Mouse (Mus musculus): ENCODE measurements at regions not wholly inside any gene's neighbourhood (a gene's known extent, or its start where the extent isn't known, plus 50 kb on each side); places are given as distances from the start of the nearest gene placed in this dataset.

- Histone ChIP-seq H3K4me3 (no peak overlapping the region), H3K9ac (no peak overlapping the region), H3K27ac (no peak overlapping the region), H3K4me2 (replicated peaks) (no peak overlapping the region), H3K36me3 (no peaks in the 10 kb centered on the region), H3K9me3 (no peaks in the 10 kb centered on the region), H3K4me1 (0 out of 2 replicates have a peak, but pooled peaks cover 3% of the 10 kb centered on the region), H3K27me3 (replicated peaks) (no peaks in the 10 kb centered on the region)
- 59% methylated on average over 8 of the region's 8 CpGs for WGBS
- no peak for ATAC-seq (ENCODE audit: low FRiP score, low read depth)
Observed at GRCm38 (mm10) chr5:119530009-119530408, 140.5 kb upstream of the Tbx3 start.

- no peaks in the 10 kb centered on the region for H3K36me3 ChIP-seq
- no peaks in the 10 kb centered on the region for H3K27me3 ChIP-seq (replicated peaks)
- no peak overlapping the region for H3K9ac ChIP-seq
- H3K27ac ChIP-seq = no peak overlapping the region
- H3K4me2 ChIP-seq (replicated peaks) = no peak overlapping the region
- WGBS = 50% methylated on average over 5 of the region's 5 CpGs
- H3K9me3 ChIP-seq = no peaks in the 10 kb centered on the region
- H3K4me1 ChIP-seq = 0 out of 2 replicates have a peak, but pooled peaks cover 2% of the 10 kb centered on the region
- no peak overlapping the region for H3K4me3 ChIP-seq
- ATAC-seq (ENCODE audit: low FRiP score, low read depth) = no peak
Observed at GRCm38 (mm10) chr5:119534946-119535345, 135.5 kb upstream of the Tbx3 start.

- no peaks in the 10 kb centered on the region for H3K27me3 ChIP-seq (replicated peaks)
- H3K4me1 ChIP-seq = no peaks in the 10 kb centered on the region
- no peaks in the 10 kb centered on the region for H3K9me3 ChIP-seq
- no peak for ATAC-seq (ENCODE audit: low FRiP score, low read depth)
- H3K9ac ChIP-seq = no peak overlapping the region
- H3K4me2 ChIP-seq (replicated peaks) = no peak overlapping the region
- WGBS = 90% methylated on average over 11 of the region's 11 CpGs
- H3K4me3 ChIP-seq = no peak overlapping the region
- H3K27ac ChIP-seq = no peak overlapping the region
- H3K36me3 ChIP-seq = no peaks in the 10 kb centered on the region
Observed at GRCm38 (mm10) chr5:119542836-119543235, 127.6 kb upstream of the Tbx3 start.

GRCm38 (mm10) chr5:119543716-119544115, 126.8 kb upstream of the Tbx3 start:
- Histone ChIP-seq H3K9ac (no peak overlapping the region), H3K9me3 (no peaks in the 10 kb centered on the region), H3K4me3 (no peak overlapping the region), H3K27ac (no peak overlapping the region), H3K4me1 (no peaks in the 10 kb centered on the region), H3K27me3 (replicated peaks) (no peaks in the 10 kb centered on the region), H3K4me2 (replicated peaks) (no peak overlapping the region), H3K36me3 (no peaks in the 10 kb centered on the region)
- no peak for ATAC-seq (ENCODE audit: low FRiP score, low read depth)
- 86% methylated on average over 6 of the region's 6 CpGs for WGBS

- no peak for ATAC-seq (ENCODE audit: low FRiP score, low read depth)
- H3K27me3 ChIP-seq (replicated peaks) = no peaks in the 10 kb centered on the region
- H3K4me1 ChIP-seq = no peaks in the 10 kb centered on the region
- H3K9ac ChIP-seq = no peak overlapping the region
- WGBS = 70% methylated on average over 11 of the region's 11 CpGs
- H3K27ac ChIP-seq = no peak overlapping the region
- H3K9me3 ChIP-seq = no peaks in the 10 kb centered on the region
- no peak overlapping the region for H3K4me3 ChIP-seq
- H3K4me2 ChIP-seq (replicated peaks) = no peak overlapping the region
- no peaks in the 10 kb centered on the region for H3K36me3 ChIP-seq
Observed at GRCm38 (mm10) chr5:119544681-119545080, 125.8 kb upstream of the Tbx3 start.

GRCm38 (mm10) chr5:119547070-119547469, 123.4 kb upstream of the Tbx3 start:
- H3K4me1 ChIP-seq = no peaks in the 10 kb centered on the region
- H3K27me3 ChIP-seq (replicated peaks) = no peaks in the 10 kb centered on the region
- whole genome bisulfite sequencing = 68% methylated on average over 19 of the region's 19 CpGs
- H3K36me3 ChIP-seq = no peaks in the 10 kb centered on the region
- no peak overlapping the region for H3K4me3 ChIP-seq
- H3K9me3 ChIP-seq = peaks cover 5% of the 10 kb centered on the region; the same call in 1 of the 2 replicates
- ATAC-seq (ENCODE audit: low FRiP score, low read depth) = no peak
- no peak overlapping the region for H3K27ac ChIP-seq
- H3K9ac ChIP-seq = no peak overlapping the region
- no peak overlapping the region for H3K4me2 ChIP-seq (replicated peaks)

- H3K9ac ChIP-seq = no peak overlapping the region
- no peaks in the 10 kb centered on the region for H3K36me3 ChIP-seq
- H3K4me1 ChIP-seq = peaks cover 6% of the 10 kb centered on the region; the same call in 1 of the 2 replicates
- H3K9me3 ChIP-seq = peaks cover 8% of the 10 kb centered on the region; the same call in 1 of the 2 replicates
- no peaks in the 10 kb centered on the region for H3K27me3 ChIP-seq (replicated peaks)
- 36% methylated on average over 6 of the region's 6 CpGs for WGBS
- no peak for ATAC-seq (ENCODE audit: low FRiP score, low read depth)
- no peak overlapping the region for H3K4me3 ChIP-seq
- H3K4me2 ChIP-seq (replicated peaks) = no peak overlapping the region
- H3K27ac ChIP-seq = no peak overlapping the region
Observed at GRCm38 (mm10) chr5:119550916-119551315, 119.6 kb upstream of the Tbx3 start.

GRCm38 (mm10) chr5:119553469-119553868, 117.0 kb upstream of the Tbx3 start:
- peaks cover 6% of the 10 kb centered on the region; the same call in 1 of the 2 replicates for H3K4me1 ChIP-seq
- WGBS = 28% methylated on average over 5 of the region's 5 CpGs
- H3K4me2 ChIP-seq (replicated peaks) = no peak overlapping the region
- no peak overlapping the region for H3K9ac ChIP-seq
- no peak overlapping the region for H3K27ac ChIP-seq
- H3K9me3 ChIP-seq = peaks cover 8% of the 10 kb centered on the region; the same call in 1 of the 2 replicates
- H3K4me3 ChIP-seq = no peak overlapping the region
- ATAC-seq (ENCODE audit: low FRiP score, low read depth) = no peak
- no peaks in the 10 kb centered on the region for H3K36me3 ChIP-seq
- H3K27me3 ChIP-seq (replicated peaks) = no peaks in the 10 kb centered on the region

GRCm38 (mm10) chr5:119557071-119557470, 113.4 kb upstream of the Tbx3 start:
- Histone ChIP-seq H3K9ac (no peak overlapping the region), H3K9me3 (peaks cover 4% of the 10 kb centered on the region; the same call in 1 of the 2 replicates), H3K4me3 (no peak overlapping the region), H3K4me1 (peaks cover 6% of the 10 kb centered on the region; the same call in 1 of the 2 replicates), H3K4me2 (replicated peaks) (no peak overlapping the region), H3K27ac (no peak overlapping the region), H3K27me3 (replicated peaks) (no peaks in the 10 kb centered on the region), H3K36me3 (no peaks in the 10 kb centered on the region)
- WGBS = 56% methylated on average over 5 of the region's 5 CpGs
- no peak for ATAC-seq (ENCODE audit: low FRiP score, low read depth)

- 83% methylated on average over 11 of the region's 11 CpGs for WGBS
- no peaks in the 10 kb centered on the region for H3K27me3 ChIP-seq (replicated peaks)
- H3K4me1 ChIP-seq = peaks cover 13% of the 10 kb centered on the region
- no peak for ATAC-seq (ENCODE audit: low FRiP score, low read depth)
- no peaks in the 10 kb centered on the region for H3K36me3 ChIP-seq
- H3K27ac ChIP-seq = no peak overlapping the region
- H3K4me3 ChIP-seq = no peak overlapping the region
- H3K9me3 ChIP-seq = no peaks in the 10 kb centered on the region
- H3K9ac ChIP-seq = no peak overlapping the region
- no peak overlapping the region for H3K4me2 ChIP-seq (replicated peaks)
Observed at GRCm38 (mm10) chr5:119559696-119560095, 110.8 kb upstream of the Tbx3 start.

- Histone ChIP-seq H3K4me1 (peaks cover 13% of the 10 kb centered on the region), H3K4me3 (no peak overlapping the region), H3K27ac (no peak overlapping the region), H3K9ac (no peak overlapping the region), H3K9me3 (no peaks in the 10 kb centered on the region), H3K4me2 (replicated peaks) (no peak overlapping the region), H3K36me3 (no peaks in the 10 kb centered on the region), H3K27me3 (replicated peaks) (no peaks in the 10 kb centered on the region)
- ATAC-seq (ENCODE audit: low FRiP score, low read depth) = no peak
- 93% methylated on average over 5 of the region's 5 CpGs for WGBS
Observed at GRCm38 (mm10) chr5:119560392-119560791, 110.1 kb upstream of the Tbx3 start.

GRCm38 (mm10) chr5:119561531-119561930, 108.9 kb upstream of the Tbx3 start:
- Histone ChIP-seq H3K9me3 (no peaks in the 10 kb centered on the region), H3K4me3 (no peak overlapping the region), H3K36me3 (no peaks in the 10 kb centered on the region), H3K4me1 (peaks cover 13% of the 10 kb centered on the region), H3K27me3 (replicated peaks) (no peaks in the 10 kb centered on the region), H3K4me2 (replicated peaks) (no peak overlapping the region), H3K27ac (no peak overlapping the region), H3K9ac (no peak overlapping the region)
- WGBS = 91% methylated on average over 7 of the region's 7 CpGs
- no peak for ATAC-seq (ENCODE audit: low FRiP score, low read depth)
